Mouse (Mus musculus) lung, postnatal 0 days (tissue): ENCODE results near the gene Cd300c.

ENCODE experiments used
- CTCF ChIP-seq: IDR thresholded peaks from 2 replicates; pipeline ENCODE4 v1.5.1; 2016; ENCODE audit warnings: antibody characterized with exemption, mild to moderate bottlenecking
- EP300 ChIP-seq: IDR thresholded peaks from 2 replicates; pipeline ENCODE4 v1.6.1; 2016; ENCODE audit warnings: antibody characterized with exemption, mild to moderate bottlenecking, control low read depth

DNA sequence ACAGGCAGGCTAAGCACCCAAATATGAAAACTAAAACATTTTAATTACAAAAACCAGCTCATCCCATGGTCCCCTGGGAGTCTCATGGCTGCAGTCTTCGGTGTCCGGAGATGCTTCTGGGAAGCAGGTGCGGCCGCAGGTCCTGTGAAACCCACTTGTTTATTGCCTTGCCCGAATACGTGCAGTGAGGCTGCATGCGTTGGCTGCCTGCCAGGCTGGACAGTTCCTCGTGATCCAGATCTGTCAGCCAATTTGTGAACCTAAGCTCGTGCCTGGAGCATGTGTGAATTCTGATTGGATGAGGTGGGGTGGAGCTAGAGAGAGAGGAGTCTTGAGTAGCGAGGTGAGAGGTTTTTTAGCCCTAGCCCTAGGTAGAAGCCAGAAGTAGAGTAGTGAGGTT is 3.8 kb upstream of the Cd300c start:
- TF ChIP-seq CTCF (no peak), EP300 (no peak)
